Mouse (Mus musculus): ENCODE measurements around the gene Ly6g6c. TPM values are rescaled to one million over a fixed set of nuclear protein-coding genes. Genes with fewer than 3 reads are reported as not detected.

Gene Ly6g6c
- polyA plus RNA-seq, 1 experiment: 0.18 TPM

DNA sequence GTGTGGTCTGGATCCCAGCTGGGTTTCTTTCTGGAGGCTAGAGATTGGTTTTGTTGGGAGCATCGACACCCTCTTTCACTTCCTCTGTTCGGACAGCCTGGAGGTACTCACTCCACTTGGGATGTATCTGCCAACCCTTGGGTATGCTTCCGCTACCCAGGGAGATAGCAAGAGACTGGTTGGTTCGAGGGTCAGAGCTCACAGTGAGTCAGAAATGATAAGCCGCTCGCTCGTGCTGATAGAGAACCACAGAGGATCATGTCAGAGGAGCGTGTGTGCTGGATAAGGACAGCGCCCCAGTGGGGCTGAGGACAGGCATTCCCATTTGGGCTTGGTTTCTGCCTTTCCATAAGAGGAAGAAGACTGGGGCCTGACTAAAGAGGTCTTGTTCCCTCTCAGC, 14.6 kb downstream of the Ly6g6c start:
- Histone ChIP-seq H3K36me3 (ENCODE audit: control insufficient read depth, insufficient read depth) (no peaks in the 10 kb centered on the region), H3ac (ENCODE audit: control insufficient read depth, insufficient read length) (no peak overlapping the region), H3K4me2 (ENCODE audit: low read depth) (no peak overlapping the region), H3K27me3 (ENCODE audit: control insufficient read depth, insufficient read depth, insufficient read length) (peaks cover 20% of the 10 kb centered on the region), H3K79me2 (ENCODE audit: control insufficient read depth, insufficient read depth) (no peaks in the 10 kb centered on the region), H3K4me3 (no peak overlapping the region)
- TF ChIP-seq TCF3 (IDR thresholded peaks at IDR 0.05; ENCODE audit: insufficient read length, low read depth): no peak

- Histone ChIP-seq H3K27me3 (ENCODE audit: control insufficient read depth, insufficient read depth, insufficient read length) (peaks cover 20% of the 10 kb centered on the region), H3K79me2 (ENCODE audit: control insufficient read depth, insufficient read depth) (no peaks in the 10 kb centered on the region), H3K4me3 (no peak overlapping the region), H3K36me3 (ENCODE audit: control insufficient read depth, insufficient read depth) (no peaks in the 10 kb centered on the region), H3K4me2 (ENCODE audit: low read depth) (no peak overlapping the region), H3ac (ENCODE audit: control insufficient read depth, insufficient read length) (no peak overlapping the region)
- TF ChIP-seq REST (IDR thresholded peaks at IDR 0.05; ENCODE audit: insufficient read depth, insufficient read length) (no peak), TCF3 (IDR thresholded peaks at IDR 0.05; ENCODE audit: insufficient read length, low read depth) (no peak), MAX (IDR thresholded peaks at IDR 0.05; ENCODE audit: low read depth) (no peak), E2F4 (IDR thresholded peaks at IDR 0.05; ENCODE audit: insufficient read depth) (no peak), CEBPB (IDR thresholded peaks at IDR 0.05; ENCODE audit: insufficient read depth, poor library complexity, severe bottlenecking) (no peak)
These were observed 15.1 kb downstream of the Ly6g6c start for GRCm38 (mm10) chr17:35080248-35080647.

DNA sequence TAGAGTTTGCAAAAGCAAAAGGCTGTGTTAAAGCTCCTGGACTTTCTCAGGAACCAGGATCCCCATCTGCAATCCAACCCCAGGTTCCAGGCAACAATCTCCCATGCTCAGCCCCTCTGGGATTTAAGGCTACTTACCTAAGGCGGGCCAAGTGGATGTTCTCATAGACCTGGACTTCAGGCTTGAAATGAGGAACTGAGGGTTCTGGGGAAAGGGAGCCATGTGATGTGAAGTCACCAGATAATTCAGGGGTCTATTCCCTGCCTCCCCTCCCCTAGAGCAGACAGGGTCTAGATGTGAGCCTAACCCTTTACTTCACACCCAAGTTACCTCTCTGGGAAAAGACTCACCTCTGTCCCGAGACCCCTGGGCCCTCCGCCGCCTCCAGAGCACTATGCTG, 15.5 kb downstream of the Ly6g6c start:
- H3K4me3 ChIP-seq: no peak overlapping the region
- TF ChIP-seq POLR2A (IDR thresholded peaks at IDR 0.05; ENCODE audit: insufficient read length, low read depth): no peak
- TF ChIP-seq POLR2AphosphoS2 (IDR thresholded peaks at IDR 0.05; ENCODE audit: insufficient read length, low read depth): no peak
- TF ChIP-seq TCF12 (IDR thresholded peaks at IDR 0.05; ENCODE audit: insufficient read depth, poor library complexity, severe bottlenecking): no peak
- no peak for TF ChIP-seq TCF3 (IDR thresholded peaks at IDR 0.05; ENCODE audit: insufficient read length, low read depth)
- TF ChIP-seq USF1 (IDR thresholded peaks at IDR 0.05; ENCODE audit: low read depth): no peak
- TF ChIP-seq E2F4 (IDR thresholded peaks at IDR 0.05; ENCODE audit: insufficient read depth): no peak
- no peak for TF ChIP-seq MYOG (IDR thresholded peaks at IDR 0.05; ENCODE audit: control insufficient read depth in 1 of 3, insufficient read depth in 1 of 3, insufficient read length in 2 of 3, low read depth in 2 of 3)
- TF ChIP-seq SRF (IDR thresholded peaks at IDR 0.05; ENCODE audit: control insufficient read depth, insufficient read length, low read depth): no peak

DNA sequence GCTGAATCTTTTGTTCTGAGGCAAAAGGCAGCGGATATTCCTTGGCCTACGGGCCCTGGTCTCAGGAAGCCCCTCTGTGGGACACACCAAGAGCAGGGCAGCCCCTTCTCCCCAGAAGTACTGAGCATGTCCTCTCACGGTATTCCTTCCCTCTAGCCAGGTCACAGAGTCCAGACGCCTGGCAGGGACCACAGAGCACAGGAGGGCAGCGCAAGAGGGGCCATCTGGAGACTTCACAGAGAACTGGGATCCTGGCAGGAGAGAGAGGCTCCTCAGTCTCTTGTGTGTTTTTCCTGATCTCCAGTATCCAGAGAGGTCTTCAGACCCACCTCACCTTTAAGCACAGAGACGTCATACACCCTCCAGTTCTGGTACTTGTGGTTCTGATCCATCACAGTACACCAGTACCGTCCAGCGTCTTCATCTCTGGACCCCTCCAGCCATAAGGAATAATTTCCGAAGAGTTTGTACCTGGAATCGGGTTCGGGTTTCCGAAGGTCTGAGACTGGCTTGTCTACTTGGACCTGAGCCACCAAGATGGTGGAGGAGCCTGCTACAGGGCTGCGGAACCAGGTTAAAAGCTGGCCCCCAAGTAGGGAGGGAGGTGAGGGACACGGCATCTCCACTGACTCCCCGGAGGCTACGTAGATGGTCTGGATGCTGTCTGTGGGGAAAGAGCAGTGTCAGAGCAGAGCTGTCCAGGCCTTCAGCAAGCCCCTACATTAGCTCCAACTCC, 17.8 kb downstream of the Ly6g6c start:
- no peak for TF ChIP-seq TCF12 (IDR thresholded peaks at IDR 0.05; ENCODE audit: insufficient read depth, poor library complexity, severe bottlenecking)
- TF ChIP-seq REST (IDR thresholded peaks at IDR 0.05; ENCODE audit: insufficient read depth, insufficient read length): no peak
- no peak for TF ChIP-seq MYOG (IDR thresholded peaks at IDR 0.05; ENCODE audit: control insufficient read depth in 1 of 3, insufficient read depth in 1 of 3, insufficient read length in 2 of 3, low read depth in 2 of 3)
- no peak for TF ChIP-seq CEBPB (IDR thresholded peaks at IDR 0.05; ENCODE audit: insufficient read depth, poor library complexity, severe bottlenecking)
- Histone ChIP-seq H3ac (ENCODE audit: control insufficient read depth, insufficient read length) (no peak overlapping the region), H3K27me3 (ENCODE audit: control insufficient read depth, insufficient read depth, insufficient read length) (peaks cover 13% of the 10 kb centered on the region), H3K4me2 (ENCODE audit: low read depth) (no peak overlapping the region), H3K36me3 (ENCODE audit: control insufficient read depth, insufficient read depth) (no peaks in the 10 kb centered on the region), H3K79me2 (ENCODE audit: control insufficient read depth, insufficient read depth) (no peaks in the 10 kb centered on the region), H3K4me3 (no peak overlapping the region)

More for the DNA sequence above, 15.5 kb downstream of the Ly6g6c start:
- Histone ChIP-seq H3K27me3 (ENCODE audit: control insufficient read depth, insufficient read depth, insufficient read length) (peaks cover 20% of the 10 kb centered on the region), H3K79me2 (ENCODE audit: control insufficient read depth, insufficient read depth) (no peaks in the 10 kb centered on the region), H3ac (ENCODE audit: control insufficient read depth, insufficient read length) (no peak overlapping the region), H3K4me2 (ENCODE audit: low read depth) (no peak overlapping the region), H3K36me3 (ENCODE audit: control insufficient read depth, insufficient read depth) (no peaks in the 10 kb centered on the region)

GRCm38 (mm10) chr17:35083929-35084497, 18.8 kb downstream of the Ly6g6c start:
- TF ChIP-seq USF1 (IDR thresholded peaks at IDR 0.05; ENCODE audit: low read depth) (no peak), MAX (IDR thresholded peaks at IDR 0.05; ENCODE audit: low read depth) (no peak), TCF3 (IDR thresholded peaks at IDR 0.05; ENCODE audit: insufficient read length, low read depth) (no peak), REST (IDR thresholded peaks at IDR 0.05; ENCODE audit: insufficient read depth, insufficient read length) (no peak), TCF12 (IDR thresholded peaks at IDR 0.05; ENCODE audit: insufficient read depth, poor library complexity, severe bottlenecking) (no peak), E2F4 (IDR thresholded peaks at IDR 0.05; ENCODE audit: insufficient read depth) (no peak), POLR2A (IDR thresholded peaks at IDR 0.05; ENCODE audit: insufficient read length, low read depth) (no peak), CEBPB (IDR thresholded peaks at IDR 0.05; ENCODE audit: insufficient read depth, poor library complexity, severe bottlenecking) (no peak), POLR2AphosphoS2 (IDR thresholded peaks at IDR 0.05; ENCODE audit: insufficient read length, low read depth) (no peak), MYOD1 (IDR thresholded peaks at IDR 0.05; ENCODE audit: control insufficient read depth in 1 of 3, insufficient read length in 2 of 3, low read depth in 2 of 3) (no peak), MYOG (IDR thresholded peaks at IDR 0.05; ENCODE audit: control insufficient read depth in 1 of 3, insufficient read depth in 1 of 3, insufficient read length in 2 of 3, low read depth in 2 of 3) (no peak), SRF (IDR thresholded peaks at IDR 0.05; ENCODE audit: control insufficient read depth, insufficient read length, low read depth) (no peak)
- Histone ChIP-seq H3K4me3 (no peak overlapping the region), H3K27me3 (ENCODE audit: control insufficient read depth, insufficient read depth, insufficient read length) (peaks cover 11% of the 10 kb centered on the region), H3ac (ENCODE audit: control insufficient read depth, insufficient read length) (no peak overlapping the region), H3K79me2 (ENCODE audit: control insufficient read depth, insufficient read depth) (no peaks in the 10 kb centered on the region), H3K36me3 (ENCODE audit: control insufficient read depth, insufficient read depth) (no peaks in the 10 kb centered on the region), H3K4me2 (ENCODE audit: low read depth) (no peak overlapping the region)

Measured in myocyte (in vitro differentiated cells).